Mouse (Mus musculus): ENCODE results near the gene Gm11172. TPM values are rescaled to one million over a fixed set of nuclear protein-coding genes. Genes with fewer than 3 reads are reported as not detected.

Gm11172 gene
- total RNA-seq, 2 experiments from 2014 or later: not detected

Other genes with a start within 250 kb of the Gm11172 start
- 1 to 10 TPM; 1.6 TPM for gene Socs1, start 27.4 kb upstream of the Gm11172 start, total RNA-seq (2021)
- gene Tnp2, start 24.3 kb upstream of the Gm11172 start, total RNA-seq (2021): not detected
- not detected for gene Prm3, start 22.0 kb upstream of the Gm11172 start, total RNA-seq (2021)
- gene Prm2, start 16.8 kb upstream of the Gm11172 start, total RNA-seq (2021): not detected
- gene Prm1, start 7.1 kb upstream of the Gm11172 start, total RNA-seq (2021): not detected
- gene Rmi2, start 22.1 kb downstream of the Gm11172 start, total RNA-seq (2021): 1 to 10 TPM; 5.1 to 5.5 TPM
- gene Snn, start 248.0 kb downstream of the Gm11172 start, total RNA-seq (2021): 10 to 100 TPM; 52.5 to 56.6 TPM

Measured in heart, postnatal 4 days (tissue).